Mouse (Mus musculus) kidney, adult 2 months (tissue): Measurements from ENCODE around the gene Olfr665. TPM values are rescaled to one million over a fixed set of nuclear protein-coding genes. Genes with fewer than 3 reads are reported as not detected.
"Not testable (repeated sequence)": the region's sequence is repeated elsewhere in the genome, so short reads cannot be mapped to it uniquely, and the experiment has no call there.

ENCODE experiments used
- DNase-seq: peaks from one replicate; pipeline ENCODE4 v3.0.0; 2021
- H3K27ac ChIP-seq: fragments of 200-500 bp; 2 replicates; pipeline ENCODE4 v1.5.1; 2012; ENCODE audit warnings: low read depth, low read length, control low read depth, inconsistent platforms; ENCODE audit not compliant: insufficient read depth
- H3K27me3 ChIP-seq: fragments of 200-500 bp; replicated peaks from 2 replicates; pipeline ENCODE4 v1.6.1; 2012; ENCODE audit warnings: mild to moderate bottlenecking, moderate library complexity, low read length, inconsistent platforms; ENCODE audit not compliant: control insufficient read depth, insufficient read depth
- H3K36me3 ChIP-seq: fragments of 200-500 bp; 2 replicates; pipeline ENCODE4 v1.6.1; 2012; ENCODE audit warnings: mild to moderate bottlenecking, moderate library complexity, low read length, inconsistent platforms; ENCODE audit not compliant: control insufficient read depth, insufficient read depth
- H3K4me1 ChIP-seq: fragments of 200-500 bp; 2 replicates; pipeline ENCODE4 v1.6.1; 2011; ENCODE audit warnings: low read length; ENCODE audit not compliant: control insufficient read depth, insufficient read depth
- H3K4me3 ChIP-seq: fragments of 200-500 bp; 2 replicates; pipeline ENCODE4 v1.5.1; 2011; ENCODE audit warnings: mild to moderate bottlenecking, low read depth, low read length, control low read depth; ENCODE audit not compliant: insufficient read depth
- CTCF ChIP-seq: fragments of 200-500 bp; conservative IDR thresholded peaks from 2 replicates; pipeline ENCODE4 v1.5.1; 2011; ENCODE audit warnings: low read depth, mild to moderate bottlenecking, control low read depth, low read length, moderate library complexity, mixed read lengths; ENCODE audit not compliant: insufficient read depth, insufficient read length
- POLR2A ChIP-seq: fragments of 200-500 bp; IDR thresholded peaks from one replicate; pipeline ENCODE4 v1.6.1; 2011; ENCODE audit warnings: low read depth, low read length, control low read depth
- WGBS: fragments of 180-500 bp; shearing (Covaris S2); methylation state at CpG from one replicate; pipeline ENCODE4 v1.1.7; 2018; 5-methylcytosine and 5-hydroxymethylcytosine counted together
- polyA plus RNA-seq: library from polyadenylated mRNA; depleted of rRNA; stranded (reverse); fragments of >200 nt; gene quantifications from 2 replicates; pipeline ENCODE4 v1.2.3, GENCODE M21; 2012; rRNA removed

The Olfr665 gene
- polyA plus RNA-seq: not detected in 2 replicates

DNA sequence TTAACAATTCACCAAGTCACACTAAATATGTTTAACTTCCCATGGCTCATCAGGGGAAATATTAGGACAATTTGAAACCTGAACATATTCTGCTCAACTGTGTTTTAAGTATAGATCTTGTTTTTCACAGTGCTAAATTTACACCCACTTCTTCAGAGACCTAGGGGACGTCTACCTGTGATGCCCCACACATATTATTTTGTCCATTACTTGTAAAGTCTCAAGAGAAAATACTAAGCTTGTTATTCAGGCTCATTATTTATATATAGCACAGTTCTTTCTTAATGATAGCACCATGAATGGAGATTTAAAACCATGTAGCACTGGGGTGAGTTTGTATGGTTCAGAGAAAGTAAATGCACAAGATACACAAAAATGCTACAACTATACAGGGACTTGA, at the start of gene Olfr665:
TSS of gene Olfr665 (plus strand) at position 301 of the 400 bp plus-strand sequence.
- TF ChIP-seq POLR2A (no peak), CTCF (no peak)
- WGBS: 42% methylated on average over 1 of the region's 1 CpGs
- Histone ChIP-seq H3K4me3 (no peak within 1 kb of the TSS), H3K27ac (no peak within 1 kb of the TSS), H3K27me3 (no peaks in the 10 kb centered on the region), H3K4me1 (no peaks in the 10 kb centered on the region), H3K36me3 (no peaks in the 10 kb centered on the region)
- DNase-seq: no peak

DNA sequence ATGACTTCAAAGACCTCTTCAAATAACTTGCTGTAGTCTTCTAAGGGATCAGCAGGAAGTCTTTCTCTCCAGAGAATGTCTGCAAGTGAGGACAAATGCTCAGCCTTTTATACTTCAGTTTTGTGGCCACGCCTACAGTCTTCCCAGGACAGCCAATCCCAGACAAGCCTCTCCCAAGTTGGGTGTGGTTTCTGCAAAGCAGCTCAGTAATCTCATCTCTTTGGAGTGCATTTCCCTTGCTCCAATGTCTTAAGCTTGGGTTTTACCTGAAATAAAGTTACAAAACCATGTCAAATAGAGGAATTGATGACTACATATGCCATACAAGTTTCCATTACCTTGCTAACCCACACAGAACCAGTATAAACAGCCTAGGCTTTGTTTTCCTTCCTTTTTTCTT, 35.3 kb upstream of the Olfr665 start, which contains the start of gene Usp17lb:
TSS of gene Usp17lb (minus strand) at position 101 of the 400 bp plus-strand sequence.
- no peaks in the 10 kb centered on the region for H3K4me1 ChIP-seq
- WGBS: 60% methylated on average over 1 of the region's 1 CpGs
- TF ChIP-seq CTCF (no peak), POLR2A (no peak)

DNA sequence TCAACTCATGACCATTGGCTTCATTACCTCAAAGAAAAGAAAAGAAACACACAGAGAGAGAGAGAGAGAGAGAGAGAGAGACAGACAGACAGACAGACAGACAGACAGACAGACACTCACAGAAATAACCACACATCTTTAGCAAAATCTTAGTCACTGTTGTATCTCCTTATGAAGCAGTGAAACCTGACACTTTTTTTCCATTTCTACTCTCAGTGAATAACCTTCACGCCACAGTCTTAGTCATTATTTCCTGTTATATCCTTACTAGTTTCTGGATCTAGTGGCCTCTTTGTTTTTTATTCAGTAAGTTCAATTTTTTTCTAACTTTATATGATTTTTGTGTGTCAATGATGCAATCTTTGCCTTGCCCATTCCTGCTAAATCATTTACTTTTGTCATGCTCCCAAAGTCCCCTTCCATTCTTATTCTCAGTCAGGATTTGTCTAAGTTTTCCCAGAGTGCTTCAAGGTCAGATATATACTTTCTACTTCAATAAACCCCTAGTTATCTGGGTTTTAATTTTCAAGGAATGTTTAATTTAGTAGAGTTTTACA, 34.0 kb upstream of the Olfr665 start:
- no peaks in the 10 kb centered on the region for H3K4me1 ChIP-seq
- H3K4me3 ChIP-seq: no peak overlapping the region
- H3K27ac ChIP-seq: no peak overlapping the region
- H3K27me3 ChIP-seq: no peaks in the 10 kb centered on the region
- DNase-seq: no peak
- 71% methylated on average over 1 of the region's 1 CpGs for WGBS
- TF ChIP-seq CTCF (no peak), POLR2A (no peak)
- H3K36me3 ChIP-seq: no peaks in the 10 kb centered on the region

More for the DNA sequence above, 35.3 kb upstream of the Olfr665 start, which contains the start of gene Usp17lb:
- H3K4me3 ChIP-seq: no peak within 1 kb of the TSS
- no peaks in the 10 kb centered on the region for H3K36me3 ChIP-seq
- no peak for DNase-seq
- no peaks in the 10 kb centered on the region for H3K27me3 ChIP-seq
- H3K27ac ChIP-seq: no peak within 1 kb of the TSS

DNA sequence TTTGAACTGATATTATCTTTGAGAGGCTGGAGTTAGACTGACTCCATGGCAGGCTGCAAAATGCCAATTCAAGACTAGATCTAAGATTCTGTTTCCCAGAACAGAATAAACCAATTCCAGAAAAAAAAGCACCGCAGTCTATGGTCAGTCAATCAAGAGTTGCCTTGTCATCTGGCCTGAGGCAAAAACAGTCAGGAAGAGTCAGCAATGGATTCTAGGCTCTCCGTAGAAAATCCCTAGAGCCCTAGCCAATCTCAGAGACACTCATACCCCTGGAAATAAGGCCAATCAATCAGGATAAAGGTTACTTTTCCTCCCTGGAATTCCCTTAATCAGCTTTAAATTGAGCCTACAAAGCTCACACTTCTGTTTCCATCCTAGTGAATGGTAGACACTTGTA, 26.3 kb upstream of the Olfr665 start:
- 78% methylated on average over 2 of the region's 2 CpGs for WGBS
- H3K4me3 ChIP-seq, H3K4me1 ChIP-seq, DNase-seq, H3K27me3 ChIP-seq, H3K36me3 ChIP-seq, H3K27ac ChIP-seq: not testable (repeated sequence)

GRCm38 (mm10) chr7:104855248-104855750, 22.5 kb upstream of the Olfr665 start:
- no peaks in the 10 kb centered on the region for H3K36me3 ChIP-seq
- DNase-seq: no peak
- TF ChIP-seq POLR2A (no peak), CTCF (no peak)
- WGBS: 73% methylated on average over 3 of the region's 3 CpGs
- H3K27ac ChIP-seq: no peak overlapping the region
- H3K4me3 ChIP-seq: no peak overlapping the region
- H3K27me3 ChIP-seq: no peaks in the 10 kb centered on the region
- no peaks in the 10 kb centered on the region for H3K4me1 ChIP-seq

GRCm38 (mm10) chr7:104856709-104857108, 21.1 kb upstream of the Olfr665 start, which contains the start of gene Usp17la:
Gene Usp17la (plus strand): TSS chr7:104857009.
- H3K4me1 ChIP-seq, H3K36me3 ChIP-seq, DNase-seq, H3K27ac ChIP-seq, H3K4me3 ChIP-seq, H3K27me3 ChIP-seq: not testable (repeated sequence)
- WGBS: 63% methylated on average over 2 of the region's 2 CpGs

- 26% methylated on average over 1 of the region's 1 CpGs for WGBS
- no peak for DNase-seq
- Histone ChIP-seq H3K27ac (no peak overlapping the region), H3K4me1 (no peaks in the 10 kb centered on the region), H3K27me3 (no peaks in the 10 kb centered on the region), H3K36me3 (no peaks in the 10 kb centered on the region), H3K4me3 (no peak overlapping the region)
- TF ChIP-seq POLR2A (no peak), CTCF (no peak)
Observed at GRCm38 (mm10) chr7:104857683-104858082, 20.1 kb upstream of the Olfr665 start.

- no peak overlapping the region for H3K27ac ChIP-seq
- no peaks in the 10 kb centered on the region for H3K36me3 ChIP-seq
- DNase-seq: no peak
- H3K27me3 ChIP-seq: no peaks in the 10 kb centered on the region
- 82% methylated on average over 3 of the region's 3 CpGs for WGBS
- no peaks in the 10 kb centered on the region for H3K4me1 ChIP-seq
- no peak for TF ChIP-seq CTCF
- TF ChIP-seq POLR2A: no peak
- no peak overlapping the region for H3K4me3 ChIP-seq
Observed at GRCm38 (mm10) chr7:104861381-104861780, 16.4 kb upstream of the Olfr665 start.
